In the genomic region with DNA sequence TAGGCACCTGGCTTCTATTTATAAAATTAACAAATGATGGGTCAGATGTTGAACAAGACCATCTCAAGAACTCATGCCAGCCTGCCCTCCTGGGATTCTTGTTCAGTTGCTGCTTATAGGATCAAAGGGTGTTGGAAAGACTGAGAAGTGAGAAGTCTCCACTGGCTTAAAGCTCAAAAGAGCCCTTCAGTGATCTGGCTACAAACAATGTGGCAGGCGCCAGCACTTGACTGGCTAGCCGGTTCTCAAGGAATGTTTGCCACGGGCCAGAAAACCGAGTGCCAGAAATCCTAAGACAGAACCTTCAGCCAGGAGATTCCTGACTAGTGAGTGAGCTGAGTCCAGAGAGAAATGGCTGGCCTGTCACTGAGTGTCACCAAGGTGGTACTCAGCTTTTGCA, we compare ENCODE assay signal across 11 mouse cellular contexts.
DNase-seq lines count a peak whose midpoint lies in the region; ATAC-seq lines count a peak whose summit lies in the region.
"Had no signal": no experiment of that assay in that cellular context is flagged by ENCODE, and none has a peak within 500 bp of the region (broad histone marks: within the 10 kb centered on the region; RNA-seq: fewer than 3 reads in every experiment).

No protein-coding gene starts in this region.

- intact Hi-C loops in gastrocnemius, postnatal 36 days (cut with DNase I): no loop called here

- DNase-seq in kidney, adult 18-20 months: peak; percentile 17
- DNase-seq in kidney, postnatal 14 days: no peak
- peak; percentile 65 for DNase-seq in adipocyte (ENCODE audit: low spot score)
- DNase-seq in gastrocnemius, postnatal 36 days: peak; percentile 29 to 32
- DNase-seq in lung, postnatal 10 days: peak; percentile 64
- DNase-seq in thymus, postnatal 25 days: no peak
- DNase-seq in cerebellum, adult 11-12 months: no peak
- DNase-seq: cerebellum, adult 9-10 months; layer of hippocampus, postnatal 36 days; right cerebral cortex, postnatal 25 days had no signal

- no peak for ATAC-seq in granulocyte monocyte progenitor cell, adult 5-6 weeks (replicated peaks; ENCODE audit: poor library complexity, severe bottlenecking)

Comparison
In these comparisons a context has a peak if more than half of its experiments do, and no peak if none do; other contexts are left out.
1. DNase-seq: peak in kidney, adult 18-20 months (single experiment), adipocyte (single experiment), gastrocnemius, postnatal 36 days (2 of 2) and lung, postnatal 10 days (single experiment); none in kidney, postnatal 14 days (single experiment), thymus, postnatal 25 days (single experiment) and cerebellum, adult 11-12 months (single experiment).